Mouse (Mus musculus) bone marrow, adult 2 months (tissue): ENCODE data around the gene Tuba1b.

Experiments used
- CTCF ChIP-seq: fragments of 200-500 bp; IDR thresholded peaks from 2 replicates; pipeline ENCODE4 v1.5.1; 2011; ENCODE audit warnings: low read length, control low read depth; ENCODE audit not compliant: control insufficient read depth, insufficient read depth
- POLR2A ChIP-seq: fragments of 200-500 bp; IDR thresholded peaks from 2 replicates; pipeline ENCODE4 v1.6.1; 2011; ENCODE audit warnings: low read depth, mild to moderate bottlenecking, control low read depth, low read length, borderline replicate concordance; ENCODE audit not compliant: control insufficient read depth

GRCm38 (mm10) chr15:98928598-98929240 is 5.6 kb downstream of the Tuba1b start:
- TF ChIP-seq CTCF, result peak; percentile 54; the same call in 1 of the 2 replicates
- no peak for TF ChIP-seq POLR2A
